Mouse (Mus musculus) urinary bladder, postnatal 4 days (tissue): ENCODE results near the gene Olfr417.
"Not testable (repeated sequence)": the region's sequence is repeated elsewhere in the genome, so short reads cannot be mapped to it uniquely, and the experiment has no call there.

Experiments used
- DNase-seq, 2 experiments: peaks; one replicate each; pipeline ENCODE4 v3.0.0; 2021 to 2022; ENCODE audit warnings: low spot score in 2 of 2

Olfr417 gene

GRCm38 (mm10) chr1:174364882-174365451 lies at the start of gene Olfr417:
Gene Olfr417 (plus strand): TSS chr1:174365122.
- no peak for DNase-seq

GRCm38 (mm10) chr1:174317308-174317707 lies 47.6 kb upstream of the Olfr417 start:
- DNase-seq = no peak

GRCm38 (mm10) chr1:174330218-174330617 lies 34.7 kb upstream of the Olfr417 start, which contains the start of gene Mptx1:
Gene Mptx1 (plus strand): TSS chr1:174330518.
- DNase-seq = no peak

GRCm38 (mm10) chr1:174353636-174354035 lies 11.3 kb upstream of the Olfr417 start:
- not testable (repeated sequence) for DNase-seq

DNA sequence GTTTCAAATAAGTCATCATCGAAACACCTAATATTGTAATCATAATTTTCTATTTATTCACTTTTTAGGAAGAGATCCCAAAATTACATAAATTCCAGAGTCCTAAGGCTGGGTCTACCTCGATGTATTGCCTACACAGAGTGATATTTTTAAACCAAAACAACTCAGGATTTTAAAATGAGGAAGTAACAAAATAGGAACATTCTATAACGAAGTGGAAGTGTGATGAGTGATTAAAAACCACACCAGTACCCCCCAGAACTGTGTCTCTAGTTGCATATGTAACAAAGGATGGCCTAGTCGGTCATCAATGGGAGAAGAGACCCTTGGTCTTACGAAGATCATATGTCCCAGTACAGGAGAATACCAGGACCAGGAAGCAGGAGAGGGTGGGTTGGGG lies 10.3 kb upstream of the Olfr417 start:
- DNase-seq = no peak

DNA sequence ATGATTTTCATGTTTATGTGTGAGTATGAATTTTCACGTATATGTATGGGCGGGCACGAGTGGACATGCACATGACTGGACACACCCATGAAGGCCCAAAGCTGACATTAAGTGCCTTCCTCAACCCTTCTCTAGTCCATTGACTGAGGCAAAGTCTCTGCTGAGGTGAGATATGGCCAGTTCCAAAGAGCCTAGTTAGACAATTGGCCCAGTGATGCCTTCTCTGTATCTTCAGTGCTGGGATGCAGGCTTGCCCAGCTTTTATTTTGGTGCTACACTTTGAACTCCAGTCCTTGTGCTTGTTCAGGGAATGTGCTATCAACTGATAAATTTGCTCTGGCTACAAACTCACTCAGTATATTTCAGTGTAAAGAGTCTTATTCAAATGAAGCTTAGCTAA lies 8.9 kb downstream of the Olfr417 start:
- no peak for DNase-seq

GRCm38 (mm10) chr1:174390746-174391145 lies 25.8 kb downstream of the Olfr417 start, which contains the start of gene Olfr248:
Gene Olfr248 (plus strand): TSS chr1:174391046.
- DNase-seq = no peak

- no peak for DNase-seq
Observed at GRCm38 (mm10) chr1:174422959-174423358, 58.0 kb downstream of the Olfr417 start.

DNA sequence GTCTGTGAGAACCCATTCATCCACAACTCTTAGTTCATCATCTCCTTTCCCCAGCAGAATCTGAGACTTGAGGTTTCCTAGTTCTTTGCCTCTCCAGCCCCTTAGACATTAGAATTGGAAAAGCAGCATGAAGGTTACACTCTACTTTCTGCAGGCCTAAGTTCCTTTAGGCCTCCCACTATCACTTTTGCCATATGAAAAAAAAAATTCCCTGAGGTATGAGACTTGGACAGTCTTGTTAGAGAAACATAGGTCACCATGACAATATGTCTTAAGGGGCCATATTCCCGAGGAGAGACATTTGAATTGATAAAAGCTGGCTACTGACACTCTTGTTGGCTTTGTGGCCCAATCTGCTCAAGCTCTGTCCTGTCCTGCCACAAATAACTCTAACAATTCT lies 58.8 kb downstream of the Olfr417 start, which contains the start of gene Olfr414:
Olfr414 (plus strand) TSS at position 301 of the 400 bp plus-strand sequence.
- no peak for DNase-seq
